Mouse (Mus musculus) heart, adult 2 months (tissue): ENCODE results near the gene Acaa1b. TPM values are rescaled to one million over a fixed set of nuclear protein-coding genes. Genes with fewer than 3 reads are reported as not detected.

Experiments
- DNase-seq, 2 experiments: peaks; one replicate each; pipeline ENCODE4 v3.0.0; 2021
- H3K27ac ChIP-seq: fragments of 200-600 bp; 2 replicates; pipeline ENCODE4 v1.8.1; 2022
- H3K27me3 ChIP-seq: fragments of 200-500 bp; 2 replicates; pipeline ENCODE4 v1.6.1; 2012; ENCODE audit warnings: mild to moderate bottlenecking, low read length, inconsistent platforms, mixed read lengths; ENCODE audit not compliant: control insufficient read depth, insufficient read depth
- H3K36me3 ChIP-seq: fragments of 200-500 bp; 2 replicates; pipeline ENCODE4 v1.6.1; 2012; ENCODE audit warnings: low read length, inconsistent platforms; ENCODE audit not compliant: control insufficient read depth, insufficient read depth
- H3K4me1 ChIP-seq: fragments of 200-500 bp; 2 replicates; pipeline ENCODE4 v1.6.1; 2011; ENCODE audit warnings: low read length; ENCODE audit not compliant: control insufficient read depth, insufficient read depth
- H3K4me3 ChIP-seq: fragments of 200-600 bp; 2 replicates; pipeline ENCODE4 v1.8.1; 2022
- H3K79me2 ChIP-seq: fragments of 200-500 bp; replicated peaks from 2 replicates; pipeline ENCODE4 v1.6.1; 2012; ENCODE audit warnings: mild to moderate bottlenecking, inconsistent platforms, low read length, moderate library complexity, mixed read lengths; ENCODE audit not compliant: control insufficient read depth, insufficient read depth
- H3K9ac ChIP-seq: fragments of 200-500 bp; 2 replicates; pipeline ENCODE4 v1.6.1; 2012; ENCODE audit warnings: low read depth, mild to moderate bottlenecking, control low read depth, inconsistent platforms, low read length, mixed read lengths
- CTCF ChIP-seq: fragments of 200-600 bp; IDR thresholded peaks from 2 replicates; pipeline ENCODE4 v1.8.1; 2022; ENCODE audit warnings: antibody characterized with exemption, mild to moderate bottlenecking, moderate library complexity
- EP300 ChIP-seq: fragments of 200-500 bp; IDR thresholded peaks from 2 replicates; pipeline ENCODE4 v1.6.1; 2011; ENCODE audit warnings: low read depth, low read length, control low read depth; ENCODE audit not compliant: insufficient read depth
- POLR2A ChIP-seq: fragments of 200-500 bp; IDR thresholded peaks from 2 replicates; pipeline ENCODE4 v1.6.1; 2011; ENCODE audit warnings: mild to moderate bottlenecking, low read depth, low read length, control low read depth; ENCODE audit not compliant: insufficient read depth
- WGBS: fragments of 180-500 bp; shearing (Covaris S2); methylation state at CpG from one replicate; pipeline ENCODE4 v1.1.7; 2018; 5-methylcytosine and 5-hydroxymethylcytosine counted together
- intact Hi-C: fragments of 180-260 bp; cut with DNase I; formaldehyde crosslinking; loops from one replicate; pipeline ENCODE4 v1.15.1; 2025
- polyA plus RNA-seq: library from polyadenylated mRNA; depleted of rRNA; stranded (reverse); fragments of >200 nt; gene quantifications from 2 replicates; pipeline ENCODE4 v1.2.3, GENCODE M21; 2012
- total RNA-seq, 2 experiments: library from RNA; stranded (reverse); gene quantifications; 2 replicates each; pipeline ENCODE4 v1.2.3; 2021

Acaa1b gene
- total and polyA plus RNA-seq, 3 experiments: 1.4 to 2.4 (median 1.6) TPM

- Histone ChIP-seq H3K4me3 (no peak overlapping the region), H3K27me3 (no peaks in the 10 kb centered on the region), H3K9ac (no peak overlapping the region), H3K36me3 (no peaks in the 10 kb centered on the region), H3K4me1 (no peaks in the 10 kb centered on the region), H3K27ac (no peak overlapping the region), H3K79me2 (no peaks in the 10 kb centered on the region)
- intact Hi-C loops: no loop called here
- TF ChIP-seq EP300: no peak
- TF ChIP-seq CTCF: no peak
- no peak for TF ChIP-seq POLR2A
- WGBS: 59% methylated on average over 13 of the region's 13 CpGs
- DNase-seq: no peak
These were observed 10.7 kb downstream of the Acaa1b start for GRCm38 (mm10) chr9:119146098-119146770.

- Histone ChIP-seq H3K9ac (no peak overlapping the region), H3K36me3 (no peaks in the 10 kb centered on the region), H3K27ac (no peak overlapping the region), H3K4me3 (no peak overlapping the region), H3K4me1 (no peaks in the 10 kb centered on the region), H3K27me3 (no peaks in the 10 kb centered on the region), H3K79me2 (no peaks in the 10 kb centered on the region)
- intact Hi-C loops: no loop called here
- 70% methylated on average over 6 of the region's 6 CpGs for WGBS
- TF ChIP-seq EP300 (no peak), POLR2A (no peak), CTCF (no peak)
- DNase-seq: no peak
These were observed 11.3 kb downstream of the Acaa1b start for GRCm38 (mm10) chr9:119145638-119146037.

DNA sequence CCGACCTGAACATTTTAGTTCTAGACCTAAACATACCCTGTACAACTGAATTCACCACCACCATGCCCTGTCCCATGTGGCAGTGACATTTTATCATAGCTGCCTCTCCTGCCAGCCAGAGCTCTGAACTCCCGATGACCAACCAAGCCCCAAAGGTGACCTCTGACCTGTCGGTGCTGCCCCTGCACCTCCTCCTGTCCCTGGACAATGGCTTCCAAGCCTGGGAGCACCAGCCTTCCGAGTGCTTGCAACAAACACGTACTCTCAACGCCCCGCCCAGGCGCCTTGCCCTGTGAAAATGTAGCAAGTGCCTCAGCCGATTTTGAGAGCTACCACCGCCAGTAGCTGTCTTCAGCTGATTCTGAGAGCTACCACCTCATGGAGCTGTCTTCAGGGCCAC, 11.8 kb downstream of the Acaa1b start:
- Histone ChIP-seq H3K9ac (no peak overlapping the region), H3K27me3 (no peaks in the 10 kb centered on the region), H3K27ac (no peak overlapping the region), H3K79me2 (no peaks in the 10 kb centered on the region), H3K4me1 (no peaks in the 10 kb centered on the region), H3K36me3 (no peaks in the 10 kb centered on the region), H3K4me3 (no peak overlapping the region)
- TF ChIP-seq POLR2A (no peak), EP300 (no peak), CTCF (no peak)
- intact Hi-C loops: no loop called here
- no peak for DNase-seq
- WGBS: 59% methylated on average over 10 of the region's 10 CpGs

GRCm38 (mm10) chr9:119144696-119145095, 12.2 kb downstream of the Acaa1b start:
- Histone ChIP-seq H3K36me3 (no peaks in the 10 kb centered on the region), H3K79me2 (no peaks in the 10 kb centered on the region), H3K9ac (no peak overlapping the region), H3K4me3 (no peak overlapping the region), H3K27me3 (no peaks in the 10 kb centered on the region), H3K27ac (no peak overlapping the region), H3K4me1 (no peaks in the 10 kb centered on the region)
- TF ChIP-seq CTCF (no peak), EP300 (no peak), POLR2A (no peak)
- no peak for DNase-seq
- WGBS: 73% methylated on average over 8 of the region's 8 CpGs
- intact Hi-C loops: no loop called here

DNA sequence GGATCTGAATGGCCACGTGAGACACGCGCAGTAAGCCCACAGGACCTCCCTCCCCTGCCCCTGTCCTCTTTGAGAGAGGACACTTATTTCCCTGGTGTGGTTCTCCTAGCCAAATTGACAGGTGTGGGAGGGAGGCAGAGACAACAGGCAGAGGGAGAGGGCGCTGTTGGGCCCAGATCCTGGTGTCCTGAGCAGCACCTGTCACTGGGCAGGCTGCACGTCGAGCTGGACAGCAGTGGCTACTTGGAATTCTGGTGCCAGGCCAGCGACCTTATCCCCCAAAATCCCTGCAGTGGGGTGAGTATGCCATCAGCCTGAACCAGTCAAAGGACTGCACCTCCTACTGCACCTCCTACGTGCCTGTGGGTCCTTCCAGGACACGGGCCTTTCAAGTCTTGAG, 13.5 kb downstream of the Acaa1b start:
- Histone ChIP-seq H3K4me1 (no peaks in the 10 kb centered on the region), H3K36me3 (no peaks in the 10 kb centered on the region), H3K27me3 (no peaks in the 10 kb centered on the region), H3K27ac (no peak overlapping the region), H3K79me2 (no peaks in the 10 kb centered on the region), H3K9ac (no peak overlapping the region), H3K4me3 (no peak overlapping the region)
- intact Hi-C loops: no loop called here
- WGBS: 75% methylated on average over 9 of the region's 9 CpGs
- TF ChIP-seq EP300: no peak
- TF ChIP-seq POLR2A: no peak
- TF ChIP-seq CTCF: no peak
- DNase-seq: no peak

- no peaks in the 10 kb centered on the region for H3K79me2 ChIP-seq
- no peak overlapping the region for H3K4me3 ChIP-seq
- no peaks in the 10 kb centered on the region for H3K27me3 ChIP-seq
- H3K36me3 ChIP-seq: no peaks in the 10 kb centered on the region
- H3K4me1 ChIP-seq: no peaks in the 10 kb centered on the region
- H3K9ac ChIP-seq: no peak overlapping the region
- intact Hi-C loops: no loop called here
- TF ChIP-seq CTCF (no peak), EP300 (no peak), POLR2A (no peak)
- 80% methylated on average over 5 of the region's 5 CpGs for WGBS
- no peak overlapping the region for H3K27ac ChIP-seq
- no peak for DNase-seq
These were observed 14.8 kb downstream of the Acaa1b start for GRCm38 (mm10) chr9:119142066-119142465.

GRCm38 (mm10) chr9:119138836-119139235, 18.1 kb downstream of the Acaa1b start:
- 70% methylated on average over 2 of the region's 2 CpGs for WGBS
- H3K27me3 ChIP-seq: no peaks in the 10 kb centered on the region
- intact Hi-C loops: no loop called here
- no peak for DNase-seq
- H3K9ac ChIP-seq: no peak overlapping the region
- TF ChIP-seq POLR2A (no peak), CTCF (no peak), EP300 (no peak)
- H3K27ac ChIP-seq: no peak overlapping the region
- H3K4me3 ChIP-seq: no peak overlapping the region
- H3K79me2 ChIP-seq: no peaks in the 10 kb centered on the region
- no peaks in the 10 kb centered on the region for H3K36me3 ChIP-seq
- H3K4me1 ChIP-seq: no peaks in the 10 kb centered on the region
